Mouse (Mus musculus) CH12.LX (cell line): ENCODE measurements around the gene Fabp3.

Experiments used
- CTCF ChIP-seq, 2 experiments: IDR thresholded peaks in 1 of 2; conservative IDR thresholded peaks in 1 of 2; 2 replicates each; pipeline ENCODE4 v1.5.1; 2011 to 2012; ENCODE audit warnings: low read depth in 2 of 2, low read length in 2 of 2, improper control_type of control experiment in 1 of 2, inconsistent platforms in 1 of 2, mild to moderate bottlenecking in 1 of 2, moderate library complexity in 1 of 2
- IRF4 ChIP-seq: IDR thresholded peaks from 2 replicates; pipeline ENCODE4 v1.6.1; 2014; ENCODE audit warnings: low read depth, mild to moderate bottlenecking, inconsistent platforms, low read length, improper control_type of control experiment
- MAX ChIP-seq: IDR thresholded peaks from 2 replicates; pipeline ENCODE4 v1.6.1; 2011; ENCODE audit warnings: low read length, improper control_type of control experiment
- MAZ ChIP-seq: IDR thresholded peaks from 2 replicates; pipeline ENCODE4 v1.6.1; 2012; ENCODE audit warnings: low read depth, mild to moderate bottlenecking, inconsistent platforms, low read length, improper control_type of control experiment, moderate library complexity
- MXI1 ChIP-seq: IDR thresholded peaks from 2 replicates; pipeline ENCODE4 v1.6.1; 2011; ENCODE audit warnings: mild to moderate bottlenecking, low read depth, low read length, improper control_type of control experiment
- MYC ChIP-seq: IDR thresholded peaks from 2 replicates; pipeline ENCODE4 v1.6.1; 2011; ENCODE audit warnings: low read depth, mild to moderate bottlenecking, improper control_type of control experiment, low read length
- POLR2A ChIP-seq: IDR thresholded peaks from 2 replicates; pipeline ENCODE4 v1.6.1; 2011; ENCODE audit warnings: low read depth, mild to moderate bottlenecking, improper control_type of control experiment, low read length
- POLR2AphosphoS2 ChIP-seq: IDR thresholded peaks from 2 replicates; pipeline ENCODE4 v1.6.1; 2011; ENCODE audit warnings: low read depth, low read length, improper control_type of control experiment
- SIN3A ChIP-seq: IDR thresholded peaks from 2 replicates; pipeline ENCODE4 v1.6.1; 2012; ENCODE audit warnings: low read length, improper control_type of control experiment, inconsistent platforms
- SMC3 ChIP-seq: IDR thresholded peaks from 2 replicates; pipeline ENCODE4 v1.6.1; 2011; ENCODE audit warnings: low read depth, low read length, improper control_type of control experiment
- TCF12 ChIP-seq: IDR thresholded peaks from 2 replicates; pipeline ENCODE4 v1.6.1; 2014; ENCODE audit warnings: low read depth, mild to moderate bottlenecking, inconsistent platforms, low read length, improper control_type of control experiment
- UBTF ChIP-seq: IDR thresholded peaks from 2 replicates; pipeline ENCODE4 v1.6.1; 2012; ENCODE audit warnings: low read depth, mild to moderate bottlenecking, inconsistent platforms, low read length, improper control_type of control experiment, moderate library complexity
- USF2 ChIP-seq: conservative IDR thresholded peaks from 2 replicates; pipeline ENCODE4 v1.6.1; 2011; ENCODE audit warnings: low read depth, low read length, improper control_type of control experiment

DNA sequence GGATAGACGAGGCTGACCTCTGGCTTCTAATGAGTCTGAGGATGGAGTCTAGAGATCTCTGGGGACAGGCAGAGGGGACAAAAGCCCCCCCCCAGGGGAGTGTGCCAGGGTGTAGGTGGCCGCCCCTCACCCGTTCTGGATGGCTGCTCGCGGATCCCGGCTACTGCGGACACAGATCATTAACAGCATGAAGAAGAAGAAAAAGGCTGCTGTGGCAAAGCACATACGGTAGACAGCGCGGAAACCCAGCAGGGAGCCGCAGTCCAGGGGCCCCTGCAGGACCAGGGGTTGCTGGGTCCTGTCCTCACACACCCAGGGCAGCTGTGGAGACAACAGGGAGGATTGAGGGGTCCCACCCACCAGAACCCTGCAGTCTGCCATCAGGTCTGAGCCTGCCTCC, 44.3 kb upstream of the Fabp3 start:
- TF ChIP-seq UBTF (no peak), MYC (no peak), SMC3 (no peak), POLR2AphosphoS2 (no peak), MAZ (no peak), TCF12 (no peak), MXI1 (no peak), IRF4 (no peak), POLR2A (no peak), CTCF (conservative IDR thresholded peaks at IDR 0.05 in 1 of 2, IDR thresholded peaks at IDR 0.05 in 1 of 2; ENCODE audit: low read depth in 2 of 2, low read length in 2 of 2) (no peak), SIN3A (no peak), USF2 (no peak), MAX (no peak)
